Mouse (Mus musculus): ENCODE measurements at regions not wholly inside any gene's neighbourhood (a gene's known extent, or its start where the extent isn't known, plus 50 kb on each side); places are given as distances from the start of the nearest gene placed in this dataset.

DNA sequence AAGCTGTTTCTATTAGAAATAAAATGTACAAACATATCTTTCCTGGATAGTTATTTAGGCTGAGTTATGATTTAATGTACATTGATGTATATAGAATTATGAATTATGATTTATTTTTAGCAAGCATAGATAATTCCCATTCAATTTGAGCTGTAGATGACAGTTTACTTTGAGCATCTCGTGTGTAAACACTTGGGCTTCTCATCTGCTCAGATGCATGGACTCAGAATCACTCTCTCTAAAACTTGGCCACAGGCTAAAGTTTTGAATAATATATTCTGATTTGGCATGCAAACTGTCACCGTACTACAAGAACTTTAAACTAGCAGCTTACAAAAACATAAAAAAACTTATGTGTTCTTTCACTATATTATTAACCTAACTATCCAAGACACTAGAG is 72.2 kb upstream of the Trim52 start:
- Histone ChIP-seq H3K4me1 (ENCODE audit: control insufficient read depth in 1 of 2, insufficient read depth in 2 of 2) (peaks cover 0 to 3% of the 10 kb centered on the region in 2 experiments; a peak in 1 of 4 replicates), H3K4me3 (replicated peaks in 1 of 3; ENCODE audit: low read depth in 2 of 3, low read length in 2 of 3, poor library complexity in 1 of 3) (no peak overlapping the region), H3K79me2 (replicated peaks; ENCODE audit: control insufficient read depth, extremely low read depth, insufficient read depth, poor library complexity, severe bottlenecking) (no peaks in the 10 kb centered on the region), H3K27me3 (replicated peaks) (no peaks in the 10 kb centered on the region), H3K9ac (ENCODE audit: insufficient read depth, low read depth) (no peak overlapping the region), H3K27ac (ENCODE audit: insufficient read depth, low read depth) (no peak overlapping the region), H3K9me3 (replicated peaks; ENCODE audit: low read length) (peaks cover 6% of the 10 kb centered on the region), H3K4me2 (ENCODE audit: insufficient read depth, low read depth, poor library complexity, severe bottlenecking) (no peak overlapping the region), H3K36me3 (replicated peaks in 1 of 2; ENCODE audit: control insufficient read depth in 1 of 2, insufficient read depth in 1 of 2, low read length in 1 of 2) (no peaks in the 10 kb centered on the region)
- dilution Hi-C loops (cut with MboI; ENCODE audit: extremely low pct_ligation_motif_present, extremely low pct_unique_long_range_greater_than_20kb, low sequenced_read_pairs) (no loop called here), in situ Hi-C loops (cut with MboI; ENCODE audit: low pct_ligation_motif_present, low pct_unique_long_range_greater_than_20kb, low sequenced_read_pairs) (no loop called here)
- no peak for TF ChIP-seq HCFC1 (IDR thresholded peaks at IDR 0.05; ENCODE audit: low read depth, low read length)
- no peak for TF ChIP-seq MAX (IDR thresholded peaks at IDR 0.05; ENCODE audit: low read length)
- no peak for TF ChIP-seq MXI1 (IDR thresholded peaks at IDR 0.05; ENCODE audit: low read depth, low read length)
- TF ChIP-seq SMC3 (IDR thresholded peaks at IDR 0.05; ENCODE audit: low read depth, low read length): no peak
- TF ChIP-seq ZC3H11A (IDR thresholded peaks at IDR 0.05; ENCODE audit: low read depth, low read length): no peak
- no peak for TF ChIP-seq MEF2A (IDR thresholded peaks at IDR 0.05; ENCODE audit: borderline replicate concordance, low read depth, low read length)
- TF ChIP-seq RAD21 (IDR thresholded peaks at IDR 0.05; ENCODE audit: low read depth, low read length): no peak
- no peak for TF ChIP-seq EP300 (IDR thresholded peaks at IDR 0.05; ENCODE audit: low read length)
- TF ChIP-seq CHD2 (IDR thresholded peaks at IDR 0.05; ENCODE audit: low read length): no peak
- no peak for TF ChIP-seq ETS1 (conservative IDR thresholded peaks at IDR 0.05; ENCODE audit: low read depth, low read length)
- no peak for TF ChIP-seq KAT2A (IDR thresholded peaks at IDR 0.05; ENCODE audit: insufficient replicate concordance, low read length)
- TF ChIP-seq PAX5 (IDR thresholded peaks at IDR 0.05; ENCODE audit: low read length): no peak
- no peak for TF ChIP-seq UBTF (IDR thresholded peaks at IDR 0.05; ENCODE audit: low read depth, low read length)
- no peak for TF ChIP-seq MYC (IDR thresholded peaks at IDR 0.05; ENCODE audit: low read depth, low read length)
- DNase-seq (ENCODE audit: extremely low read depth): no peak

DNA sequence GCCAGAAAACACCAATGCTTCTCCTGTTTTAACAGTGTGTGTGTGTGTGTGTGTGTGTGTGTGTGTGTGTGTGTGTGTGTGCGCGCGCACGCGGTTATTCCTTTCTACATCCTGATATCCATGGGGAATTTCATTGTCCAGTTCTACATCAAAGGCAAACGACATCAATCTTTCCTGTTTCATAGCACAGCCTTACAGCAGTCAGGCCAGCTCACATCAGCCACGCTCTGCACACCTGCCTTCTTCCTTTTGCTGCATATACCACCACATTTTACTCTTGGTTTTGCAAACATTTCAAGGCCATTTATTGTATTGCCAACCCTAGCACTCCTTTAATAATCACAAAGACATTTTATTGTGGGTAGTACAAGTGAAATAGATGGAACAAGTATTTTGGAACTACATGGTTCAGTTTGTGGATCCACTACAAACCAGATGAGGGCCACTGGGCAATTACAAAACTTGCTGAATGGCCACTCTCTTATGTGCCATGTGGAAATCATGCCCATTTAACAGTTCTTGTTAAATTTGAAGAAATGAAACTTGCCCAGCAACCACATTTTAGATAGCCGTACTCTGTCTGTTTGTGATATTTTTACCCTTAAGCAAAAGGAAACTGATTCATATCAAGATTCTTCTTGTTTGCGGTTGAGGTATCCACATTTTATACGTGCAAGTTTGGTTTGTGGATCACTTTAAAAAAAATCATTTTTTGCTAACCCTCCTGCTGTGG is 70.9 kb upstream of the Trim52 start:
- Histone ChIP-seq H3K27ac (ENCODE audit: insufficient read depth, low read depth) (no peak overlapping the region), H3K27me3 (replicated peaks) (no peaks in the 10 kb centered on the region), H3K4me2 (ENCODE audit: insufficient read depth, low read depth, poor library complexity, severe bottlenecking) (no peak overlapping the region), H3K9me3 (replicated peaks; ENCODE audit: low read length) (peaks cover 4% of the 10 kb centered on the region), H3K9ac (ENCODE audit: insufficient read depth, low read depth) (no peak overlapping the region), H3K36me3 (replicated peaks in 1 of 2; ENCODE audit: control insufficient read depth in 1 of 2, insufficient read depth in 1 of 2, low read length in 1 of 2) (no peaks in the 10 kb centered on the region), H3K79me2 (replicated peaks; ENCODE audit: control insufficient read depth, extremely low read depth, insufficient read depth, poor library complexity, severe bottlenecking) (no peaks in the 10 kb centered on the region), H3K4me3 (replicated peaks in 1 of 3; ENCODE audit: low read depth in 2 of 3, low read length in 2 of 3, poor library complexity in 1 of 3) (no peak overlapping the region), H3K4me1 (ENCODE audit: control insufficient read depth in 1 of 2, insufficient read depth in 2 of 2) (peaks cover 0 to 3% of the 10 kb centered on the region in 2 experiments; a peak in 1 of 4 replicates)
- DNase-seq (ENCODE audit: extremely low read depth): peak; percentile 26
- dilution Hi-C loops (cut with MboI; ENCODE audit: extremely low pct_ligation_motif_present, extremely low pct_unique_long_range_greater_than_20kb, low sequenced_read_pairs): no loop called here
- TF ChIP-seq MAZ (IDR thresholded peaks at IDR 0.05; ENCODE audit: low read depth, low read length): no peak
- no peak for TF ChIP-seq ETS1 (conservative IDR thresholded peaks at IDR 0.05; ENCODE audit: low read depth, low read length)
- TF ChIP-seq CHD2 (IDR thresholded peaks at IDR 0.05; ENCODE audit: low read length): no peak
- TF ChIP-seq MXI1 (IDR thresholded peaks at IDR 0.05; ENCODE audit: low read depth, low read length): no peak
- no peak for TF ChIP-seq RCOR1 (conservative IDR thresholded peaks at IDR 0.05; ENCODE audit: low read depth, low read length)
- TF ChIP-seq TBP (conservative IDR thresholded peaks at IDR 0.05; ENCODE audit: low read depth, low read length): no peak
- TF ChIP-seq TCF12 (IDR thresholded peaks at IDR 0.05; ENCODE audit: low read depth, low read length): no peak
- no peak for TF ChIP-seq CTCF (conservative IDR thresholded peaks at IDR 0.05 in 1 of 2, IDR thresholded peaks at IDR 0.05 in 1 of 2; ENCODE audit: low read depth in 2 of 2, low read length in 2 of 2)
- no peak for TF ChIP-seq JUND (conservative IDR thresholded peaks at IDR 0.05; ENCODE audit: low read depth, low read length)
- TF ChIP-seq ZC3H11A (IDR thresholded peaks at IDR 0.05; ENCODE audit: low read depth, low read length): no peak
- TF ChIP-seq CHD1 (IDR thresholded peaks at IDR 0.05; ENCODE audit: low read depth, low read length): no peak
- no peak for TF ChIP-seq ZMIZ1 (IDR thresholded peaks at IDR 0.05; ENCODE audit: low read depth, low read length)
- TF ChIP-seq SMC3 (IDR thresholded peaks at IDR 0.05; ENCODE audit: low read depth, low read length): no peak
- TF ChIP-seq UBTF (IDR thresholded peaks at IDR 0.05; ENCODE audit: low read depth, low read length): no peak
- no peak for TF ChIP-seq MAFK (IDR thresholded peaks at IDR 0.05; ENCODE audit: insufficient replicate concordance, low read length)
- no peak for TF ChIP-seq NRF1 (IDR thresholded peaks at IDR 0.05; ENCODE audit: low read depth, low read length)
- no peak for TF ChIP-seq POLR2A (IDR thresholded peaks at IDR 0.05; ENCODE audit: low read depth, low read length)
- in situ Hi-C loops (cut with MboI; ENCODE audit: low pct_ligation_motif_present, low pct_unique_long_range_greater_than_20kb, low sequenced_read_pairs): no loop called here

Measured in CH12.LX (cell line).